Mouse (Mus musculus): Measurements from ENCODE around the gene Map4k3.
"Not testable (repeated sequence)": the region's sequence is repeated elsewhere in the genome, so short reads cannot be mapped to it uniquely, and the experiment has no call there.

Map4k3 gene

GRCm38 (mm10) chr17:80564611-80564924 lies 163.7 kb downstream of the Map4k3 start:
- no peak for DNase-seq (ENCODE audit: low spot score)

GRCm38 (mm10) chr17:80563762-80564610 lies 164.3 kb downstream of the Map4k3 start:
- DNase-seq (ENCODE audit: low spot score) = not testable (repeated sequence)

- DNase-seq (ENCODE audit: low spot score) = no peak
Observed at GRCm38 (mm10) chr17:80562792-80563191, 165.5 kb downstream of the Map4k3 start.

GRCm38 (mm10) chr17:80560669-80561401 lies 167.4 kb downstream of the Map4k3 start:
- peak; percentile 76 for DNase-seq (ENCODE audit: low spot score)

GRCm38 (mm10) chr17:80559745-80560144 lies 168.5 kb downstream of the Map4k3 start:
- DNase-seq (ENCODE audit: low spot score) = no peak

GRCm38 (mm10) chr17:80559050-80559449 lies 169.2 kb downstream of the Map4k3 start:
- DNase-seq (ENCODE audit: low spot score) = peak; percentile 52

GRCm38 (mm10) chr17:80558583-80558982 lies 169.7 kb downstream of the Map4k3 start:
- no peak for DNase-seq (ENCODE audit: low spot score)

GRCm38 (mm10) chr17:80557461-80557860 lies 170.8 kb downstream of the Map4k3 start:
- DNase-seq (ENCODE audit: low spot score) = no peak

GRCm38 (mm10) chr17:80553318-80554270 lies 174.7 kb downstream of the Map4k3 start:
- peak; percentile 73 for DNase-seq (ENCODE audit: low spot score)

GRCm38 (mm10) chr17:80552653-80553052 lies 175.6 kb downstream of the Map4k3 start:
- no peak for DNase-seq (ENCODE audit: low spot score)

- no peak for DNase-seq (ENCODE audit: low spot score)
Observed at GRCm38 (mm10) chr17:80550981-80551380, 177.3 kb downstream of the Map4k3 start.

GRCm38 (mm10) chr17:80546846-80547245 lies 181.4 kb downstream of the Map4k3 start:
- DNase-seq (ENCODE audit: low spot score) = no peak

GRCm38 (mm10) chr17:80546227-80546626 lies 182.1 kb downstream of the Map4k3 start:
- no peak for DNase-seq (ENCODE audit: low spot score)

- DNase-seq (ENCODE audit: low spot score) = no peak
Observed at GRCm38 (mm10) chr17:80543646-80544045, 184.6 kb downstream of the Map4k3 start.

GRCm38 (mm10) chr17:80537136-80537535 lies 191.1 kb downstream of the Map4k3 start:
- no peak for DNase-seq (ENCODE audit: low spot score)

- no peak for DNase-seq (ENCODE audit: low spot score)
Observed at GRCm38 (mm10) chr17:80535633-80536032, 192.7 kb downstream of the Map4k3 start.

- DNase-seq (ENCODE audit: low spot score) = not testable (repeated sequence)
Observed at GRCm38 (mm10) chr17:80531351-80531750, 196.9 kb downstream of the Map4k3 start.
